Comparison of ENCODE assay signal across 30 mouse cellular contexts in the genomic region with DNA sequence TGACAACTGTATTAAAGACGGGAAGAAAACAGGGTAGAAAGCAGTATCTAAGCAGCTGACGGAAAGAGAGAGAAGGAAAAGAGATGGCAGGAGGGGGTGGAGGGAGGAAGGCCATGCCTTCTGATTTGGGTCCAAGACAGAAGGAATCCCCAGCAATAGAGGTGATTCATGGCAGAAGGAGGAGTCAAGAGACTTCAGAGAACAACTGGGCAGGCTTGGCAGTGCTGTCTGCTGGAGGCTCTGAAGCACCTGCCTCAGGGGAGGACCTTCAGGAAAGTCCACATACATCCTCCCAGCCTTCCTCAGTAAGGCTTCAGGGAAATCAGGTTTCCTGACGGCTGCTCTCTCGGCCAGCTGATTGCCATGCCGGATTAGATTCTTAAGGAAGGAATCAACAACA.
A peak's percentile ranks its signal among the peaks of the same experiment; 100 is the strongest.
DNase-seq lines count a peak whose midpoint lies in the region; ATAC-seq and TF ChIP-seq lines count a peak whose summit lies in the region.
"Had no signal": no experiment of that assay in that cellular context is flagged by ENCODE, and none has a peak within 500 bp of the region (broad histone marks: within the 10 kb centered on the region; RNA-seq: fewer than 3 reads in every experiment).

No protein-coding gene starts in this region.

- H3K27ac ChIP-seq in MEL (ENCODE audit: control insufficient read depth, low read depth, low read length): peak overlapping the region; percentile 99
- peak overlapping the region; percentile 91 for H3K27ac ChIP-seq in liver, embryonic 13.5 days
- H3K27ac ChIP-seq in heart, adult 2 months: no peak overlapping the region
- H3K27ac ChIP-seq: embryonic facial prominence, embryonic 12.5 days; forebrain, embryonic 12.5 days; hindbrain, embryonic 14.5 days; limb, embryonic 10.5 days; limb, embryonic 15.5 days; lung, embryonic 15.5 days; midbrain, embryonic 12.5 days had no signal

- TF ChIP-seq EP300 in MEL (IDR thresholded peaks at IDR 0.05; ENCODE audit: low read depth in 1 of 2, low read length in 2 of 2): no peak
- TF ChIP-seq EP300 in heart, adult 2 months (IDR thresholded peaks at IDR 0.05; ENCODE audit: insufficient read depth, low read depth, low read length): no peak

- H3K9me3 ChIP-seq in MEL (replicated peaks; ENCODE audit: insufficient read depth, low read length): no peaks in the 10 kb centered on the region
- no peaks in the 10 kb centered on the region for H3K9me3 ChIP-seq in erythroblast, embryonic 14.5 days (ENCODE audit: control insufficient read depth, low read length)
- no peaks in the 10 kb centered on the region for H3K9me3 ChIP-seq in liver, embryonic 13.5 days (replicated peaks)
- H3K9me3 ChIP-seq: embryonic facial prominence, embryonic 12.5 days; forebrain, embryonic 12.5 days; heart, embryonic 12.5 days; limb, embryonic 10.5 days; limb, embryonic 15.5 days; lung, embryonic 15.5 days; midbrain, embryonic 12.5 days had no signal

- no peak for TF ChIP-seq CTCF in MEL (IDR thresholded peaks at IDR 0.05 in 2 of 3, conservative IDR thresholded peaks at IDR 0.05 in 1 of 3; ENCODE audit: control insufficient read depth in 1 of 3, insufficient read depth in 1 of 3, low read depth in 2 of 3, low read length in 3 of 3, poor library complexity in 1 of 3, severe bottlenecking in 1 of 3)
- TF ChIP-seq CTCF in heart, adult 2 months (IDR thresholded peaks at IDR 0.05): no peak

- peak; percentile 78 for ATAC-seq in liver, embryonic 13.5 days (ENCODE audit: low read depth)
- peak; percentile 57 for ATAC-seq in megakaryocyte progenitor cell, adult 5-6 weeks (replicated peaks; ENCODE audit: poor library complexity)
- ATAC-seq: activated CD4-positive, CD25-positive, alpha-beta regulatory T cell, adult 4 months; CD4-positive, CD25-positive, alpha-beta regulatory T cell, adult 4 months; forebrain, postnatal 0 days; intestine, postnatal 0 days had no signal

- H3K4me3 ChIP-seq in MEL (ENCODE audit: control insufficient read depth in 1 of 2, insufficient read depth in 1 of 2, low read depth in 2 of 2, low read length in 2 of 2): peak overlapping the region; percentile 78 to 89
- peak overlapping the region; percentile 67 for H3K4me3 ChIP-seq in erythroblast, embryonic 14.5 days (replicated peaks)
- peak overlapping the region; percentile 60 for H3K4me3 ChIP-seq in liver, embryonic 13.5 days (replicated peaks)
- no peak overlapping the region for H3K4me3 ChIP-seq in heart, adult 2 months
- H3K4me3 ChIP-seq: embryonic facial prominence, embryonic 12.5 days; forebrain, embryonic 12.5 days; heart, embryonic 12.5 days; limb, embryonic 10.5 days; limb, embryonic 15.5 days; lung, embryonic 15.5 days; midbrain, embryonic 12.5 days had no signal

- H3K27me3 ChIP-seq in MEL (ENCODE audit: control insufficient read depth in 1 of 2, insufficient read depth in 2 of 2, low read length in 2 of 2): no peaks in the 10 kb centered on the region
- no peaks in the 10 kb centered on the region for H3K27me3 ChIP-seq in erythroblast, embryonic 14.5 days (ENCODE audit: control insufficient read depth)
- no peaks in the 10 kb centered on the region for H3K27me3 ChIP-seq in liver, embryonic 13.5 days
- H3K27me3 ChIP-seq in heart, adult 2 months (ENCODE audit: control insufficient read depth, insufficient read depth, low read length): no peaks in the 10 kb centered on the region
- H3K27me3 ChIP-seq: embryonic facial prominence, embryonic 12.5 days; forebrain, embryonic 12.5 days; heart, embryonic 12.5 days; limb, embryonic 15.5 days; lung, embryonic 15.5 days; midbrain, embryonic 12.5 days had no signal

- WGBS in liver, embryonic 13.5 days (ENCODE audit: insufficient replicate concordance): 52% methylated on average over 5 of the region's 5 CpGs
- 71% methylated on average over 5 of the region's 5 CpGs for WGBS in heart, adult 2 months

- peaks cover 5 to 50% of the 10 kb centered on the region in 2 experiments for H3K4me1 ChIP-seq in MEL (ENCODE audit: control insufficient read depth in 1 of 2, insufficient read depth in 2 of 2, low read length in 2 of 2)
- peaks cover 63% of the 10 kb centered on the region for H3K4me1 ChIP-seq in erythroblast, embryonic 14.5 days (ENCODE audit: control insufficient read depth)
- H3K4me1 ChIP-seq in liver, embryonic 13.5 days (replicated peaks): peaks cover 51% of the 10 kb centered on the region
- H3K4me1 ChIP-seq in heart, adult 2 months (ENCODE audit: control insufficient read depth, insufficient read depth, low read length): no peaks in the 10 kb centered on the region
- H3K4me1 ChIP-seq: embryonic facial prominence, embryonic 12.5 days; forebrain, embryonic 12.5 days; heart, embryonic 12.5 days; limb, embryonic 15.5 days; lung, embryonic 15.5 days; midbrain, embryonic 12.5 days had no signal

- H3K4me2 ChIP-seq in liver, embryonic 13.5 days: peak overlapping the region; percentile 74
- H3K4me2 ChIP-seq: embryonic facial prominence, embryonic 12.5 days; forebrain, embryonic 12.5 days; heart, embryonic 12.5 days; hindbrain, embryonic 14.5 days; limb, embryonic 15.5 days; lung, embryonic 15.5 days; midbrain, embryonic 12.5 days had no signal

- intact Hi-C loops in heart, adult 2 months (cut with DNase I): no loop called here

- TF ChIP-seq RAD21 in MEL (IDR thresholded peaks at IDR 0.05; ENCODE audit: low read depth, low read length): no peak

- peaks cover 0 to 63% of the 10 kb centered on the region in 2 experiments; a peak in 3 of 4 replicates for H3K36me3 ChIP-seq in MEL (ENCODE audit: control insufficient read depth in 1 of 2, insufficient read depth in 2 of 2, low read length in 2 of 2)
- H3K36me3 ChIP-seq in erythroblast, embryonic 14.5 days (ENCODE audit: control insufficient read depth): peaks cover 23% of the 10 kb centered on the region
- 0 out of 2 replicates have a peak, but pooled peaks cover 2% of the 10 kb centered on the region for H3K36me3 ChIP-seq in liver, embryonic 13.5 days
- H3K36me3 ChIP-seq in heart, adult 2 months (ENCODE audit: control insufficient read depth, insufficient read depth, low read length): no peaks in the 10 kb centered on the region
- H3K36me3 ChIP-seq: embryonic facial prominence, embryonic 12.5 days; forebrain, embryonic 12.5 days; heart, embryonic 12.5 days; limb, embryonic 10.5 days; limb, embryonic 15.5 days; lung, embryonic 15.5 days; midbrain, embryonic 12.5 days had no signal

- H3K79me2 ChIP-seq in MEL (ENCODE audit: control insufficient read depth, insufficient read depth, low read length, poor library complexity): peaks cover 38% of the 10 kb centered on the region
- H3K79me2 ChIP-seq in heart, adult 2 months (replicated peaks; ENCODE audit: control insufficient read depth, insufficient read depth, low read length): no peaks in the 10 kb centered on the region

- DNase-seq in MEL (ENCODE audit: low read depth, low spot score): peak; percentile 77
- peak; percentile 14 for DNase-seq in liver, embryonic 13.5 days
- DNase-seq in cerebellum, postnatal 4 days (ENCODE audit: low spot score in 2 of 2): no peak
- no peak for DNase-seq in heart, adult 2 months
- DNase-seq in retina, postnatal 1 day: no peak
- DNase-seq: adrenal gland, adult 8-10 months; cerebellum, adult 11 months; cerebellum, adult 9-10 months; cerebellum, postnatal 36 days; embryo, embryonic 11 days; forebrain, postnatal 0 days; gastrocnemius, postnatal 10 days; kidney, adult 9 months; kidney, postnatal 10 days; layer of hippocampus, adult 9-11 months; right cerebral cortex, postnatal 25 days; thymus, postnatal 4 days had no signal

- peak in 1 of 2 experiments; percentile 25; a peak in 1 of 4 replicates for TF ChIP-seq POLR2A in MEL (IDR thresholded peaks at IDR 0.05; ENCODE audit: control insufficient read depth in 1 of 2, insufficient read depth in 1 of 2, low read depth in 1 of 2, low read length in 2 of 2, poor library complexity in 1 of 2)
- no peak for TF ChIP-seq POLR2A in heart, adult 2 months (IDR thresholded peaks at IDR 0.05; ENCODE audit: insufficient read depth, low read depth, low read length)

- peak overlapping the region; percentile 90 for H3K9ac ChIP-seq in MEL (ENCODE audit: control insufficient read depth, low read depth, low read length, poor library complexity, severe bottlenecking)
- peak overlapping the region; percentile 62 for H3K9ac ChIP-seq in liver, embryonic 13.5 days
- no peak overlapping the region for H3K9ac ChIP-seq in heart, adult 2 months (ENCODE audit: low read depth, low read length)
- H3K9ac ChIP-seq: embryonic facial prominence, embryonic 12.5 days; forebrain, embryonic 12.5 days; forebrain, postnatal 0 days; heart, embryonic 12.5 days; hindbrain, embryonic 14.5 days; limb, embryonic 15.5 days; lung, embryonic 15.5 days; midbrain, embryonic 12.5 days had no signal

TF ChIP-seq in MEL, 35 proteins besides CTCF, POLR2A, EP300 and RAD21:
- no peak for TF ChIP-seq MAX (IDR thresholded peaks at IDR 0.05; ENCODE audit: low read length)
- no peak for TF ChIP-seq TBP (IDR thresholded peaks at IDR 0.05; ENCODE audit: low read depth, low read length)
- TF ChIP-seq UBTF (IDR thresholded peaks at IDR 0.05; ENCODE audit: borderline replicate concordance, insufficient read depth, low read depth, low read length): no peak
- no peak; the same call in 1 of the 2 replicates for TF ChIP-seq CHD1 (IDR thresholded peaks at IDR 0.05; ENCODE audit: low read depth, low read length)
- no peak for TF ChIP-seq POLR2AphosphoS5 (IDR thresholded peaks at IDR 0.05; ENCODE audit: borderline replicate concordance, low read depth, low read length)
- no peak for TF ChIP-seq JUND (IDR thresholded peaks at IDR 0.05; ENCODE audit: low read depth, low read length)
- no peak for TF ChIP-seq ETS1 (IDR thresholded peaks at IDR 0.05; ENCODE audit: low read depth, low read length)
- no peak for TF ChIP-seq USF2 (IDR thresholded peaks at IDR 0.05; ENCODE audit: borderline replicate concordance in 1 of 2, insufficient read depth in 1 of 2, low read depth in 1 of 2, low read length in 2 of 2)
- no peak for TF ChIP-seq ZC3H11A (IDR thresholded peaks at IDR 0.05; ENCODE audit: low read depth, low read length)
- TF ChIP-seq E2F4 (IDR thresholded peaks at IDR 0.05; ENCODE audit: borderline replicate concordance, low read depth, low read length): no peak
- no peak for TF ChIP-seq ZMIZ1 (IDR thresholded peaks at IDR 0.05; ENCODE audit: low read depth, low read length)
- no peak for TF ChIP-seq RCOR1 (IDR thresholded peaks at IDR 0.05; ENCODE audit: low read depth, low read length)
- TF ChIP-seq GABPA (IDR thresholded peaks at IDR 0.05; ENCODE audit: low read depth, low read length): no peak
- TF ChIP-seq SIN3A (IDR thresholded peaks at IDR 0.05; ENCODE audit: low read length): no peak; the same call in none of the 2 replicates
- TF ChIP-seq MYC (IDR thresholded peaks at IDR 0.05; ENCODE audit: low read depth, low read length): no peak; the same call in 1 of the 2 replicates
- TF ChIP-seq KAT2A (conservative IDR thresholded peaks at IDR 0.05; ENCODE audit: low read depth, low read length): no peak
- no peak for TF ChIP-seq CHD2 (IDR thresholded peaks at IDR 0.05; ENCODE audit: low read length)
- no peak for TF ChIP-seq ZKSCAN1 (IDR thresholded peaks at IDR 0.05; ENCODE audit: low read depth, low read length)
- no peak for TF ChIP-seq MXI1 (IDR thresholded peaks at IDR 0.05; ENCODE audit: low read depth, low read length)

Comparison
In these comparisons a context has a peak if more than half of its experiments do, and no peak if none do; other contexts are left out.
1. DNase-seq: peak in MEL (single experiment) and liver, embryonic 13.5 days (single experiment); none in cerebellum, postnatal 4 days (0 of 2), heart, adult 2 months (0 of 2) and retina, postnatal 1 day (single experiment).